Mouse (Mus musculus): ENCODE data around the gene Gtf3c3. TPM values are rescaled to one million over a fixed set of nuclear protein-coding genes. Genes with fewer than 3 reads are reported as not detected.

Gene Gtf3c3
- polyA plus RNA-seq, 1 experiment from 2014 or later: 42.7 TPM

GRCm38 (mm10) chr1:54439080-54439476 is 307 bp upstream of the Gtf3c3 start:
- peak overlapping the region; percentile 71; the same call in 1 of the 2 replicates for H3K4me2 ChIP-seq (ENCODE audit: low read depth, low read length)
- H3K9me3 ChIP-seq (replicated peaks; ENCODE audit: control insufficient read depth, low read length): no peaks in the 10 kb centered on the region
- ATAC-seq (replicated peaks; ENCODE audit: insufficient number of reproducible peaks, low FRiP score, low TSS enrichment, low read depth): no peak
- 58% methylated on average over 3 of the region's 3 CpGs for WGBS
- no peaks in the 10 kb centered on the region for H3K36me3 ChIP-seq (replicated peaks; ENCODE audit: control insufficient read depth, insufficient read depth, low read depth, low read length)
- no peak overlapping the region for H3K27ac ChIP-seq (replicated peaks; ENCODE audit: low read depth, low read length)
- DNase-seq (ENCODE audit: low spot score): peak; percentile 1
- no peaks in the 10 kb centered on the region for H3K27me3 ChIP-seq (ENCODE audit: control insufficient read depth, insufficient read depth, low read length)
- no peaks in the 10 kb centered on the region for H3K4me1 ChIP-seq (ENCODE audit: control insufficient read depth, insufficient read depth, low read length)
- peak overlapping the region; percentile 89 for H3K9ac ChIP-seq (replicated peaks; ENCODE audit: low read length)
- peak overlapping the region; percentile 75 for H3K4me3 ChIP-seq (ENCODE audit: low read depth, low read length)

- ATAC-seq (replicated peaks; ENCODE audit: insufficient number of reproducible peaks, low FRiP score, low TSS enrichment, low read depth): no peak
- H3K36me3 ChIP-seq (replicated peaks; ENCODE audit: control insufficient read depth, insufficient read depth, low read depth, low read length): peaks cover 8% of the 10 kb centered on the region
Observed at GRCm38 (mm10) chr1:54422195-54422750, 16.5 kb downstream of the Gtf3c3 start.

GRCm38 (mm10) chr1:54421670-54422069 is 17.1 kb downstream of the Gtf3c3 start:
- Histone ChIP-seq H3K4me1 (ENCODE audit: control insufficient read depth, insufficient read depth, low read length) (no peaks in the 10 kb centered on the region), H3K36me3 (replicated peaks; ENCODE audit: control insufficient read depth, insufficient read depth, low read depth, low read length) (peaks cover 8% of the 10 kb centered on the region), H3K9ac (replicated peaks; ENCODE audit: low read length) (no peak overlapping the region), H3K4me2 (ENCODE audit: low read depth, low read length) (no peak overlapping the region), H3K9me3 (replicated peaks; ENCODE audit: control insufficient read depth, low read length) (no peaks in the 10 kb centered on the region), H3K27ac (replicated peaks; ENCODE audit: low read depth, low read length) (no peak overlapping the region), H3K27me3 (ENCODE audit: control insufficient read depth, insufficient read depth, low read length) (no peaks in the 10 kb centered on the region), H3K4me3 (ENCODE audit: low read depth, low read length) (no peak overlapping the region)
- WGBS: 92% methylated on average over 3 of the region's 3 CpGs
- DNase-seq (ENCODE audit: low spot score) (no peak), ATAC-seq (replicated peaks; ENCODE audit: insufficient number of reproducible peaks, low FRiP score, low TSS enrichment, low read depth) (no peak)

More at GRCm38 (mm10) chr1:54422195-54422750, 16.5 kb downstream of the Gtf3c3 start:
- H3K4me1 ChIP-seq (ENCODE audit: control insufficient read depth, insufficient read depth, low read length): no peaks in the 10 kb centered on the region
- H3K27ac ChIP-seq (replicated peaks; ENCODE audit: low read depth, low read length): no peak overlapping the region
- H3K4me2 ChIP-seq (ENCODE audit: low read depth, low read length): no peak overlapping the region
- 93% methylated on average over 4 of the region's 4 CpGs for WGBS
- no peaks in the 10 kb centered on the region for H3K27me3 ChIP-seq (ENCODE audit: control insufficient read depth, insufficient read depth, low read length)
- no peak overlapping the region for H3K9ac ChIP-seq (replicated peaks; ENCODE audit: low read length)
- H3K9me3 ChIP-seq (replicated peaks; ENCODE audit: control insufficient read depth, low read length): no peaks in the 10 kb centered on the region
- no peak for DNase-seq (ENCODE audit: low spot score)
- no peak overlapping the region for H3K4me3 ChIP-seq (ENCODE audit: low read depth, low read length)

GRCm38 (mm10) chr1:54402736-54403135 is 36.0 kb downstream of the Gtf3c3 start:
- DNase-seq (ENCODE audit: low spot score): no peak
- H3K36me3 ChIP-seq (replicated peaks; ENCODE audit: control insufficient read depth, insufficient read depth, low read depth, low read length): peaks cover 3% of the 10 kb centered on the region
- ATAC-seq (replicated peaks; ENCODE audit: insufficient number of reproducible peaks, low FRiP score, low TSS enrichment, low read depth): no peak

GRCm38 (mm10) chr1:54384221-54384620 is 54.5 kb downstream of the Gtf3c3 start:
- H3K9ac ChIP-seq (replicated peaks; ENCODE audit: low read length): no peak overlapping the region
- H3K36me3 ChIP-seq (replicated peaks; ENCODE audit: control insufficient read depth, insufficient read depth, low read depth, low read length): no peaks in the 10 kb centered on the region
- WGBS: 27% methylated on average over 1 of the region's 1 CpGs
- H3K4me3 ChIP-seq (ENCODE audit: low read depth, low read length): no peak overlapping the region
- DNase-seq (ENCODE audit: low spot score) (no peak), ATAC-seq (replicated peaks; ENCODE audit: insufficient number of reproducible peaks, low FRiP score, low TSS enrichment, low read depth) (no peak)
- H3K4me2 ChIP-seq (ENCODE audit: low read depth, low read length): no peak overlapping the region
- H3K27ac ChIP-seq (replicated peaks; ENCODE audit: low read depth, low read length): no peak overlapping the region
- no peaks in the 10 kb centered on the region for H3K27me3 ChIP-seq (ENCODE audit: control insufficient read depth, insufficient read depth, low read length)
- H3K9me3 ChIP-seq (replicated peaks; ENCODE audit: control insufficient read depth, low read length): no peaks in the 10 kb centered on the region
- H3K4me1 ChIP-seq (ENCODE audit: control insufficient read depth, insufficient read depth, low read length): no peaks in the 10 kb centered on the region

More at GRCm38 (mm10) chr1:54402736-54403135, 36.0 kb downstream of the Gtf3c3 start:
- H3K4me2 ChIP-seq (ENCODE audit: low read depth, low read length): no peak overlapping the region
- no peaks in the 10 kb centered on the region for H3K4me1 ChIP-seq (ENCODE audit: control insufficient read depth, insufficient read depth, low read length)
- no peaks in the 10 kb centered on the region for H3K9me3 ChIP-seq (replicated peaks; ENCODE audit: control insufficient read depth, low read length)
- H3K27me3 ChIP-seq (ENCODE audit: control insufficient read depth, insufficient read depth, low read length): no peaks in the 10 kb centered on the region
- no peak overlapping the region for H3K9ac ChIP-seq (replicated peaks; ENCODE audit: low read length)
- no peak overlapping the region for H3K4me3 ChIP-seq (ENCODE audit: low read depth, low read length)
- no peak overlapping the region for H3K27ac ChIP-seq (replicated peaks; ENCODE audit: low read depth, low read length)

- Histone ChIP-seq H3K9ac (replicated peaks; ENCODE audit: low read length) (no peak overlapping the region), H3K9me3 (replicated peaks; ENCODE audit: control insufficient read depth, low read length) (no peaks in the 10 kb centered on the region), H3K4me3 (ENCODE audit: low read depth, low read length) (no peak overlapping the region), H3K36me3 (replicated peaks; ENCODE audit: control insufficient read depth, insufficient read depth, low read depth, low read length) (no peaks in the 10 kb centered on the region), H3K4me2 (ENCODE audit: low read depth, low read length) (no peak overlapping the region), H3K4me1 (ENCODE audit: control insufficient read depth, insufficient read depth, low read length) (no peaks in the 10 kb centered on the region), H3K27ac (replicated peaks; ENCODE audit: low read depth, low read length) (no peak overlapping the region), H3K27me3 (ENCODE audit: control insufficient read depth, insufficient read depth, low read length) (no peaks in the 10 kb centered on the region)
- WGBS: 90% methylated on average over 9 of the region's 9 CpGs
- DNase-seq (ENCODE audit: low spot score) (peak; percentile 80), ATAC-seq (replicated peaks; ENCODE audit: insufficient number of reproducible peaks, low FRiP score, low TSS enrichment, low read depth) (no peak)
Observed at GRCm38 (mm10) chr1:54380978-54381914, 57.5 kb downstream of the Gtf3c3 start.

GRCm38 (mm10) chr1:54377506-54378051 is 61.2 kb downstream of the Gtf3c3 start:
- H3K36me3 ChIP-seq (replicated peaks; ENCODE audit: control insufficient read depth, insufficient read depth, low read depth, low read length): no peaks in the 10 kb centered on the region
- ATAC-seq (replicated peaks; ENCODE audit: insufficient number of reproducible peaks, low FRiP score, low TSS enrichment, low read depth) (no peak), DNase-seq (ENCODE audit: low spot score) (no peak)

GRCm38 (mm10) chr1:54356566-54356965 is 82.2 kb downstream of the Gtf3c3 start:
- Histone ChIP-seq H3K27me3 (ENCODE audit: control insufficient read depth, insufficient read depth, low read length) (no peaks in the 10 kb centered on the region), H3K4me2 (ENCODE audit: low read depth, low read length) (no peak overlapping the region), H3K4me3 (ENCODE audit: low read depth, low read length) (no peak overlapping the region), H3K9ac (replicated peaks; ENCODE audit: low read length) (no peak overlapping the region), H3K27ac (replicated peaks; ENCODE audit: low read depth, low read length) (no peak overlapping the region), H3K9me3 (replicated peaks; ENCODE audit: control insufficient read depth, low read length) (no peaks in the 10 kb centered on the region), H3K4me1 (ENCODE audit: control insufficient read depth, insufficient read depth, low read length) (no peaks in the 10 kb centered on the region), H3K36me3 (replicated peaks; ENCODE audit: control insufficient read depth, insufficient read depth, low read depth, low read length) (no peaks in the 10 kb centered on the region)
- ATAC-seq (replicated peaks; ENCODE audit: insufficient number of reproducible peaks, low FRiP score, low TSS enrichment, low read depth) (no peak), DNase-seq (ENCODE audit: low spot score) (no peak)
- 86% methylated on average over 6 of the region's 6 CpGs for WGBS

More at GRCm38 (mm10) chr1:54377506-54378051, 61.2 kb downstream of the Gtf3c3 start:
- no peak overlapping the region for H3K4me3 ChIP-seq (ENCODE audit: low read depth, low read length)
- H3K27ac ChIP-seq (replicated peaks; ENCODE audit: low read depth, low read length): no peak overlapping the region
- H3K9ac ChIP-seq (replicated peaks; ENCODE audit: low read length): no peak overlapping the region
- H3K4me1 ChIP-seq (ENCODE audit: control insufficient read depth, insufficient read depth, low read length): no peaks in the 10 kb centered on the region
- H3K27me3 ChIP-seq (ENCODE audit: control insufficient read depth, insufficient read depth, low read length): no peaks in the 10 kb centered on the region
- no peak overlapping the region for H3K4me2 ChIP-seq (ENCODE audit: low read depth, low read length)
- no peaks in the 10 kb centered on the region for H3K9me3 ChIP-seq (replicated peaks; ENCODE audit: control insufficient read depth, low read length)

All from embryonic facial prominence, embryonic 11.5 days (tissue).